ENCODE assay signal across 7 mouse cellular contexts in the genomic region with DNA sequence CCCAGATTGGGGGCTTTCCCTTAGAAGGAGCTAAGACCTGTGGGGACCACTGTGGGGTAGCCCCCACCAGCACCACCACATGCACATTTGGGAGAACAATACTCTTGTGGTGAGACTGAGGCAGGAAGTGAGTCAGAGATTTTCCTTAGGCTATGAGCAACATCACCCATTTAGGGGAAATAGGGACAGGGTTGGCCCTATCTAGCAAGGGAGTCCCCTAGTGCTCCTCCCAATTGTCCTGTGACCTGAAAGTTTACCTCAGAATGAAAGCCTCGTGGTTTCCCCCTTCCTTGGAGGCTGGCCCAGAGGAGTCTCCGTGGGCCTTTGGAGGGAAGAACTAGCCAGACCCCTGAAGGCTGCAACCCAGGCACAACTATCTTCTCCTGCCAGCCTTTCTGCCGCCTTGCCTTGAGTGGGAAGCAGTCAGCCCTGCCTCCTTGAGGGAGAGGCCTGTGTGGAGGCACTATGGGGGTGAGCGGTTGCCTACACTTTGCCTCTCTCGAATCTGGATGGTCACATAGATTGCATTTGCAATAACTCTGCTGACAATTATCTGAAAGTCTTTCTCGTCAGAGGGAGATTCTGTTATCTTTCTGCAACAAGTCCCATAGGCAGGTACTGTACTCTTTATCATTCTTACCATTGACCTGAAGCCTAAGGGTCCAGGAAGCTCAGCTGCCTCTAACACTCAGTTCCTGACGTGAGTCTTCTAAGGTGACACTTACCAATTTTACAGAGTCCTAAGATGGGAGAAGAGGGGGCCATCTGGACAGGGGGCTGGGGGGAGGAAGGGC. TPM values are rescaled to one million over a fixed set of nuclear protein-coding genes. Genes with fewer than 3 reads are reported as not detected.
DNase-seq lines count a peak whose midpoint lies in the region; ATAC-seq and TF ChIP-seq lines count a peak whose summit lies in the region.

No protein-coding gene starts in this region.

- no peak for TF ChIP-seq CTCF in lung, adult 2 months (IDR thresholded peaks at IDR 0.05; ENCODE audit: insufficient read depth, low read length)
- TF ChIP-seq CTCF in bone marrow, adult 2 months (IDR thresholded peaks at IDR 0.05; ENCODE audit: control insufficient read depth, insufficient read depth, low read length) = no peak

- peak overlapping the region; percentile 63 for H3K27ac ChIP-seq in bone marrow, adult 2 months (ENCODE audit: control insufficient read depth, insufficient read depth, low read depth, low read length, poor library complexity)
- H3K27ac ChIP-seq in stomach, embryonic 16.5 days (ENCODE audit: low read length) = peak overlapping the region; percentile 89
- H3K27ac ChIP-seq in forebrain, embryonic 13.5 days = no peak overlapping the region

- peaks cover 8% of the 10 kb centered on the region; the same call in 1 of the 2 replicates for H3K4me1 ChIP-seq in lung, adult 2 months (ENCODE audit: control insufficient read depth, insufficient read depth, low read length)
- peaks cover 6% of the 10 kb centered on the region for H3K4me1 ChIP-seq in bone marrow, adult 2 months (ENCODE audit: control insufficient read depth, insufficient read depth, low read length)
- H3K4me1 ChIP-seq in stomach, embryonic 16.5 days (ENCODE audit: control insufficient read depth, insufficient read depth, low read length) = peaks cover 37% of the 10 kb centered on the region
- H3K4me1 ChIP-seq in forebrain, embryonic 13.5 days = peaks cover 33% of the 10 kb centered on the region

- 53% methylated on average over 7 of the region's 7 CpGs for WGBS in lung, adult 2 months
- WGBS in bone marrow, adult 2 months = 26% methylated on average over 7 of the region's 7 CpGs
- 62% methylated on average over 7 of the region's 7 CpGs for WGBS in stomach, embryonic 16.5 days
- WGBS in forebrain, embryonic 13.5 days = 71% methylated on average over 7 of the region's 7 CpGs

- peak overlapping the region; percentile 19 for H3K4me3 ChIP-seq in lung, adult 2 months (replicated peaks; ENCODE audit: extremely low read depth, low read depth, low read length)
- H3K4me3 ChIP-seq in bone marrow, adult 2 months (replicated peaks; ENCODE audit: control insufficient read depth, low read depth, low read length) = no peak overlapping the region
- H3K4me3 ChIP-seq in stomach, embryonic 16.5 days (replicated peaks; ENCODE audit: low read length) = no peak overlapping the region
- no peak overlapping the region for H3K4me3 ChIP-seq in forebrain, embryonic 13.5 days

- no peaks in the 10 kb centered on the region for H3K9me3 ChIP-seq in stomach, embryonic 16.5 days (replicated peaks; ENCODE audit: control insufficient read depth, low read length)
- H3K9me3 ChIP-seq in forebrain, embryonic 13.5 days (replicated peaks) = no peaks in the 10 kb centered on the region

- H3K36me3 ChIP-seq in stomach, embryonic 16.5 days (ENCODE audit: control insufficient read depth, insufficient read depth, low read length) = no peaks in the 10 kb centered on the region
- no peaks in the 10 kb centered on the region for H3K36me3 ChIP-seq in forebrain, embryonic 13.5 days (ENCODE audit: poor library complexity, severe bottlenecking)

- ATAC-seq in hematopoietic stem cell, adult 5-6 weeks (replicated peaks in 1 of 2; ENCODE audit: insufficient read depth in 1 of 2, low FRiP score in 2 of 2, low TSS enrichment in 1 of 2, low read depth in 1 of 2, poor library complexity in 2 of 2, severe bottlenecking in 2 of 2) = peak; percentile 64 to 70
- no peak for ATAC-seq in stomach, embryonic 16.5 days (ENCODE audit: insufficient read depth, low FRiP score)
- no peak for ATAC-seq in forebrain, embryonic 13.5 days

- no peak for DNase-seq in lung, adult 2 months
- no peak for DNase-seq in lung, postnatal 25 days (ENCODE audit: low spot score)
- DNase-seq in adrenal gland, postnatal 4 days (ENCODE audit: low spot score in 2 of 2) = no peak

- H3K4me2 ChIP-seq in stomach, embryonic 16.5 days (ENCODE audit: low read depth, low read length) = no peak overlapping the region
- H3K4me2 ChIP-seq in forebrain, embryonic 13.5 days = no peak overlapping the region

- H3K27me3 ChIP-seq in stomach, embryonic 16.5 days (ENCODE audit: control insufficient read depth, insufficient read depth, low read length) = 0 out of 2 replicates have a peak, but pooled peaks cover 5% of the 10 kb centered on the region
- peaks cover 27% of the 10 kb centered on the region for H3K27me3 ChIP-seq in forebrain, embryonic 13.5 days

- no peak; the same call in 1 of the 2 replicates for TF ChIP-seq POLR2A in lung, adult 2 months (IDR thresholded peaks at IDR 0.05; ENCODE audit: borderline replicate concordance, extremely low read depth, low read depth, low read length)
- no peak for TF ChIP-seq POLR2A in bone marrow, adult 2 months (IDR thresholded peaks at IDR 0.05; ENCODE audit: borderline replicate concordance, control insufficient read depth, low read depth, low read length)

- peak overlapping the region; percentile 9 for H3K9ac ChIP-seq in stomach, embryonic 16.5 days (ENCODE audit: low read length)
- H3K9ac ChIP-seq in forebrain, embryonic 13.5 days = no peak overlapping the region

RNA-seq across cellular contexts. Expression of a gene that starts 0.9 kb away (rescaled TPM):
- polyA plus RNA-seq in lung, adult 2 months (2012; rRNA removed) = 106 and 114 TPM in 2 replicates
- polyA plus RNA-seq in bone marrow, adult 2 months (2011; ENCODE audit: insufficient read depth, insufficient read length, low replicate concordance, missing spikeins) = 22.2 and 31.0 TPM in 2 replicates
- total RNA-seq in hematopoietic stem cell, adult 5-6 weeks (2017) = 11.7 and 14.1 TPM in 2 replicates
- 8.7 and 9.5 TPM in 2 replicates for polyA plus RNA-seq in stomach, embryonic 16.5 days (2015; fragmentation: Nextera tagmentation; extraction: Ambion mirVana)
- 100 to 1,000 TPM; 137 to 140 TPM for total RNA-seq in adrenal gland, postnatal 4 days (2021)
- 3.0 and 3.4 TPM in 2 replicates for polyA plus RNA-seq in forebrain, embryonic 13.5 days (2015; fragmentation: Nextera tagmentation; extraction: Ambion mirVana)

RNA-seq across cellular contexts. Expression of a gene that starts 16.6 kb away (rescaled TPM):
- polyA plus RNA-seq in lung, adult 2 months (2012; rRNA removed) = 51.4 and 60.1 TPM in 2 replicates
- polyA plus RNA-seq in bone marrow, adult 2 months (2011; ENCODE audit: insufficient read depth, insufficient read length, low replicate concordance, missing spikeins) = 143 and 311 TPM in 2 replicates
- total RNA-seq in hematopoietic stem cell, adult 5-6 weeks (2017) = 52.5 and 84.0 TPM in 2 replicates
- 12.3 and 13.8 TPM in 2 replicates for polyA plus RNA-seq in stomach, embryonic 16.5 days (2015; fragmentation: Nextera tagmentation; extraction: Ambion mirVana)
- total RNA-seq in adrenal gland, postnatal 4 days (2021) = 10 to 100 TPM; 19.3 to 21.1 TPM
- 4.0 and 4.1 TPM in 2 replicates for polyA plus RNA-seq in forebrain, embryonic 13.5 days (2015; fragmentation: Nextera tagmentation; extraction: Ambion mirVana)

RNA-seq across cellular contexts. Expression of a gene that starts 33.1 kb away (rescaled TPM):
- polyA plus RNA-seq in lung, adult 2 months (2012; rRNA removed) = 93.7 and 96.3 TPM in 2 replicates
- 25.1 and 40.0 TPM in 2 replicates for polyA plus RNA-seq in bone marrow, adult 2 months (2011; ENCODE audit: insufficient read depth, insufficient read length, low replicate concordance, missing spikeins)
- total RNA-seq in hematopoietic stem cell, adult 5-6 weeks (2017) = 61.0 and 65.0 TPM in 2 replicates
- polyA plus RNA-seq in stomach, embryonic 16.5 days (2015; fragmentation: Nextera tagmentation; extraction: Ambion mirVana) = 13.8 and 14.7 TPM in 2 replicates
- total RNA-seq in adrenal gland, postnatal 4 days (2021) = 100 to 1,000 TPM; 106 to 111 TPM
- polyA plus RNA-seq in forebrain, embryonic 13.5 days (2015; fragmentation: Nextera tagmentation; extraction: Ambion mirVana) = 15.5 and 16.8 TPM in 2 replicates

Comparison
In these comparisons a context has a peak if more than half of its experiments do, and no peak if none do; other contexts are left out.
1. ATAC-seq: peak in hematopoietic stem cell, adult 5-6 weeks (2 of 2); none in stomach, embryonic 16.5 days (single experiment) and forebrain, embryonic 13.5 days (single experiment).